26 mouse cellular contexts compared by ENCODE assay signal in genomic region chrX:20160301-20160700, GRCm38 (mm10).
DNase-seq lines count a peak whose midpoint lies in the region; ATAC-seq and TF ChIP-seq lines count a peak whose summit lies in the region.
"Had no signal": no experiment of that assay in that cellular context is flagged by ENCODE, and none has a peak within 500 bp of the region (broad histone marks: within the 10 kb centered on the region; RNA-seq: fewer than 3 reads in every experiment).

No protein-coding gene starts in this region.

- no peaks in the 10 kb centered on the region for H3K36me3 ChIP-seq in heart, embryonic 10.5 days
- H3K36me3 ChIP-seq in kidney, postnatal 0 days (ENCODE audit: insufficient read depth, low read length) = no peaks in the 10 kb centered on the region
- no peaks in the 10 kb centered on the region for H3K36me3 ChIP-seq in kidney, embryonic 14.5 days (ENCODE audit: control insufficient read depth, insufficient read depth, low read length)
- no peaks in the 10 kb centered on the region for H3K36me3 ChIP-seq in liver, embryonic 11.5 days (ENCODE audit: control insufficient read depth, insufficient read depth, low read length)
- H3K36me3 ChIP-seq: heart, embryonic 13.5 days; hindbrain, embryonic 12.5 days; intestine, embryonic 15.5 days; limb, embryonic 13.5 days; liver, embryonic 12.5 days; midbrain, embryonic 12.5 days; neural tube, embryonic 12.5 days had no signal

- no peaks in the 10 kb centered on the region for H3K27me3 ChIP-seq in heart, embryonic 10.5 days (ENCODE audit: insufficient read depth, poor library complexity, severe bottlenecking)
- H3K27me3 ChIP-seq in kidney, postnatal 0 days (ENCODE audit: insufficient read depth, low read length) = no peaks in the 10 kb centered on the region
- H3K27me3 ChIP-seq in kidney, embryonic 14.5 days (ENCODE audit: control insufficient read depth, insufficient read depth, low read length) = no peaks in the 10 kb centered on the region
- no peaks in the 10 kb centered on the region for H3K27me3 ChIP-seq in liver, embryonic 11.5 days (replicated peaks; ENCODE audit: control insufficient read depth, insufficient read depth, low read length)
- H3K27me3 ChIP-seq: heart, embryonic 13.5 days; hindbrain, embryonic 12.5 days; intestine, embryonic 15.5 days; limb, embryonic 13.5 days; liver, embryonic 12.5 days; midbrain, embryonic 12.5 days; neural tube, embryonic 12.5 days had no signal

- DNase-seq in heart, adult 18-20 months = peak; percentile 17 to 38
- DNase-seq in heart, embryonic 10.5 days (ENCODE audit: low spot score) = no peak
- peak; percentile 1 for DNase-seq in kidney, postnatal 0 days (ENCODE audit: low spot score)
- DNase-seq in left cerebral cortex, adult 2 months (ENCODE audit: extremely low spot score in 1 of 2, low spot score in 2 of 2) = no peak
- no peak for DNase-seq in left cerebral cortex, adult 11 months (ENCODE audit: low spot score)
- DNase-seq in liver, embryonic 11.5 days (ENCODE audit: low spot score) = no peak
- DNase-seq: cerebellum, adult 2 months; cerebellum, postnatal 14 days; liver, postnatal 0 days; right cerebral cortex, adult 18-20 months; spleen, adult 18-20 months; thymus, postnatal 14 days had no signal

- whole genome bisulfite sequencing in heart, embryonic 10.5 days = 36% methylated on average over 1 of the region's 1 CpGs
- 36% methylated on average over 1 of the region's 1 CpGs for WGBS in kidney, postnatal 0 days
- WGBS in kidney, embryonic 14.5 days = 47% methylated on average over 1 of the region's 1 CpGs
- 29% methylated on average over 1 of the region's 1 CpGs for WGBS in liver, embryonic 11.5 days

- no peak for ATAC-seq in kidney, postnatal 0 days (replicated peaks; ENCODE audit: low FRiP score, low read depth)
- ATAC-seq in kidney, embryonic 14.5 days (ENCODE audit: low FRiP score, low TSS enrichment) = no peak
- no peak for ATAC-seq in liver, embryonic 11.5 days (replicated peaks; ENCODE audit: low FRiP score)
- ATAC-seq: CD4-positive, CD25-positive, alpha-beta regulatory T cell, adult 4 months; forebrain, embryonic 16.5 days; hindbrain, postnatal 0 days; intestine, embryonic 15.5 days; liver, embryonic 12.5 days; liver, postnatal 0 days had no signal

- H3K4me3 ChIP-seq in heart, embryonic 10.5 days = no peak overlapping the region
- no peak overlapping the region for H3K4me3 ChIP-seq in kidney, postnatal 0 days (replicated peaks; ENCODE audit: low read depth, low read length)
- H3K4me3 ChIP-seq in kidney, embryonic 14.5 days (ENCODE audit: low read length) = no peak overlapping the region
- H3K4me3 ChIP-seq in left cerebral cortex, adult 2 months = no peak overlapping the region
- H3K4me3 ChIP-seq in liver, embryonic 11.5 days (ENCODE audit: low read depth, low read length) = no peak overlapping the region
- H3K4me3 ChIP-seq: erythroblast, embryonic 14.5 days; heart, embryonic 13.5 days; hindbrain, embryonic 12.5 days; intestine, embryonic 15.5 days; limb, embryonic 13.5 days; liver, embryonic 12.5 days; megakaryocyte, embryonic 14.5 days; midbrain, embryonic 12.5 days; myocyte; neural tube, embryonic 12.5 days had no signal

- H3K9me3 ChIP-seq in heart, embryonic 10.5 days = no peaks in the 10 kb centered on the region
- no peaks in the 10 kb centered on the region for H3K9me3 ChIP-seq in kidney, postnatal 0 days (replicated peaks; ENCODE audit: low read length)
- no peaks in the 10 kb centered on the region for H3K9me3 ChIP-seq in kidney, embryonic 14.5 days (ENCODE audit: control insufficient read depth, low read length)
- no peaks in the 10 kb centered on the region for H3K9me3 ChIP-seq in liver, embryonic 11.5 days (ENCODE audit: control insufficient read depth, low read length)
- H3K9me3 ChIP-seq: heart, embryonic 13.5 days; hindbrain, embryonic 12.5 days; intestine, embryonic 15.5 days; limb, embryonic 13.5 days; liver, embryonic 12.5 days; megakaryocyte, embryonic 14.5 days; midbrain, embryonic 12.5 days; neural tube, embryonic 12.5 days had no signal

- no peak for TF ChIP-seq CTCF in kidney, postnatal 0 days (IDR thresholded peaks at IDR 0.05; ENCODE audit: low read depth)
- no peak for TF ChIP-seq CTCF in left cerebral cortex, adult 2 months (IDR thresholded peaks at IDR 0.05)

- no peak overlapping the region for H3K27ac ChIP-seq in heart, embryonic 10.5 days
- no peak overlapping the region for H3K27ac ChIP-seq in kidney, postnatal 0 days
- H3K27ac ChIP-seq in kidney, embryonic 14.5 days (ENCODE audit: low read depth, low read length) = no peak overlapping the region
- 0 out of 2 replicates have a peak overlapping the region, but pooled peaks have one; percentile 11 for H3K27ac ChIP-seq in left cerebral cortex, adult 2 months
- no peak overlapping the region for H3K27ac ChIP-seq in liver, embryonic 11.5 days (ENCODE audit: low read depth, low read length)
- H3K27ac ChIP-seq: heart, embryonic 13.5 days; hindbrain, embryonic 12.5 days; hindbrain, postnatal 0 days; intestine, embryonic 15.5 days; limb, embryonic 13.5 days; liver, embryonic 12.5 days; midbrain, embryonic 12.5 days; neural tube, embryonic 12.5 days had no signal

- no peak overlapping the region for H3K9ac ChIP-seq in kidney, postnatal 0 days (ENCODE audit: low read depth, low read length)
- H3K9ac ChIP-seq in kidney, embryonic 14.5 days (ENCODE audit: low read depth, low read length) = no peak overlapping the region
- no peak overlapping the region for H3K9ac ChIP-seq in liver, embryonic 11.5 days (ENCODE audit: low read depth, low read length)
- H3K9ac ChIP-seq: heart, embryonic 13.5 days; hindbrain, embryonic 12.5 days; intestine, embryonic 15.5 days; limb, embryonic 13.5 days; liver, embryonic 12.5 days; liver, postnatal 0 days; midbrain, embryonic 12.5 days; neural tube, embryonic 12.5 days had no signal

- intact Hi-C loops in left cerebral cortex, adult 2 months (cut with DNase I) = no loop called here

- no peaks in the 10 kb centered on the region for H3K4me1 ChIP-seq in heart, embryonic 10.5 days
- H3K4me1 ChIP-seq in kidney, postnatal 0 days (replicated peaks; ENCODE audit: insufficient read depth, low read length) = no peaks in the 10 kb centered on the region
- no peaks in the 10 kb centered on the region for H3K4me1 ChIP-seq in kidney, embryonic 14.5 days (ENCODE audit: control insufficient read depth, insufficient read depth, low read length)
- H3K4me1 ChIP-seq in liver, embryonic 11.5 days (replicated peaks; ENCODE audit: control insufficient read depth, insufficient read depth, low read length) = no peaks in the 10 kb centered on the region
- H3K4me1 ChIP-seq: heart, embryonic 13.5 days; hindbrain, embryonic 12.5 days; intestine, embryonic 15.5 days; limb, embryonic 13.5 days; liver, embryonic 12.5 days; midbrain, embryonic 12.5 days; neural tube, embryonic 12.5 days had no signal

- no peak overlapping the region for H3K4me2 ChIP-seq in kidney, postnatal 0 days (ENCODE audit: low read length)
- no peak overlapping the region for H3K4me2 ChIP-seq in kidney, embryonic 14.5 days (replicated peaks; ENCODE audit: low read depth, low read length)
- H3K4me2 ChIP-seq in liver, embryonic 11.5 days = no peak overlapping the region
- H3K4me2 ChIP-seq: heart, embryonic 13.5 days; hindbrain, embryonic 12.5 days; intestine, embryonic 15.5 days; limb, embryonic 13.5 days; liver, embryonic 12.5 days; midbrain, embryonic 12.5 days; neural tube, embryonic 12.5 days had no signal

Comparison
In these comparisons a context has a peak if more than half of its experiments do, and no peak if none do; other contexts are left out.
1. DNase-seq: peak in heart, adult 18-20 months (2 of 2) and kidney, postnatal 0 days (single experiment); none in heart, embryonic 10.5 days (single experiment), left cerebral cortex, adult 2 months (0 of 2), left cerebral cortex, adult 11 months (single experiment) and liver, embryonic 11.5 days (single experiment).